Mouse (Mus musculus) testis, adult 2 months (tissue): ENCODE measurements around the gene Ppp4r3a. TPM values are rescaled to one million over a fixed set of nuclear protein-coding genes. Genes with fewer than 3 reads are reported as not detected.
"Not testable (repeated sequence)": the region's sequence is repeated elsewhere in the genome, so short reads cannot be mapped to it uniquely, and the experiment has no call there.

Experiments used
- H3K27ac ChIP-seq: fragments of 200-500 bp; 2 replicates; pipeline ENCODE4 v1.5.1; 2012; ENCODE audit warnings: low read depth, low read length; ENCODE audit not compliant: control insufficient read depth, insufficient read depth
- H3K27me3 ChIP-seq: fragments of 200-500 bp; 2 replicates; pipeline ENCODE4 v1.6.1; 2012; ENCODE audit warnings: mild to moderate bottlenecking, low read length, moderate library complexity; ENCODE audit not compliant: control insufficient read depth, insufficient read depth
- H3K36me3 ChIP-seq: fragments of 200-500 bp; 2 replicates; pipeline ENCODE4 v1.6.1; 2012; ENCODE audit warnings: mild to moderate bottlenecking, low read length; ENCODE audit not compliant: control insufficient read depth, insufficient read depth
- H3K4me1 ChIP-seq: fragments of 200-500 bp; 2 replicates; pipeline ENCODE4 v1.6.1; 2012; ENCODE audit warnings: low read length; ENCODE audit not compliant: control insufficient read depth, insufficient read depth
- H3K4me3 ChIP-seq: fragments of 200-500 bp; 2 replicates; pipeline ENCODE4 v1.5.1; 2012; ENCODE audit warnings: low read depth, mild to moderate bottlenecking, low read length, moderate library complexity, mixed read lengths; ENCODE audit not compliant: control insufficient read depth
- CTCF ChIP-seq: fragments of 200-500 bp; IDR thresholded peaks from 2 replicates; pipeline ENCODE4 v1.5.1; 2012; ENCODE audit warnings: low read depth, mild to moderate bottlenecking, inconsistent platforms, low read length, moderate library complexity; ENCODE audit not compliant: control insufficient read depth, insufficient read depth, insufficient replicate concordance
- POLR2A ChIP-seq: fragments of 200-500 bp; IDR thresholded peaks from 2 replicates; pipeline ENCODE4 v1.6.1; 2012; ENCODE audit warnings: low read depth, mild to moderate bottlenecking, inconsistent platforms, low read length, moderate library complexity; ENCODE audit not compliant: control insufficient read depth
- polyA plus RNA-seq: library from polyadenylated mRNA; depleted of rRNA; stranded (reverse); fragments of >200 nt; gene quantifications from 2 replicates; pipeline ENCODE4 v1.2.3, GENCODE M21; 2012; rRNA removed

The Ppp4r3a gene
- polyA plus RNA-seq, result 8.4 and 9.8 TPM in 2 replicates

- H3K27ac ChIP-seq, result peak within 1 kb of the TSS; percentile 94
- no peaks in the 10 kb centered on the region for H3K27me3 ChIP-seq
- peaks cover 3% of the 10 kb centered on the region for H3K4me1 ChIP-seq
- TF ChIP-seq CTCF, result no peak
- peak; percentile 84 for TF ChIP-seq POLR2A
- H3K4me3 ChIP-seq, result peak within 1 kb of the TSS; percentile 91
- H3K36me3 ChIP-seq, result no peaks in the 10 kb centered on the region
Observed at GRCm38 (mm10) chr12:101083076-101083838, at the start of gene Ppp4r3a. Ppp4r3a (minus strand) TSS chr12:101083702.

- Histone ChIP-seq H3K36me3 (no peaks in the 10 kb centered on the region), H3K4me1 (no peaks in the 10 kb centered on the region), H3K27ac (no peak overlapping the region), H3K4me3 (no peak overlapping the region), H3K27me3 (no peaks in the 10 kb centered on the region)
- TF ChIP-seq POLR2A, result no peak
- no peak for TF ChIP-seq CTCF
Observed at GRCm38 (mm10) chr12:101123013-101123412, 39.5 kb upstream of the Ppp4r3a start.

GRCm38 (mm10) chr12:101122066-101122465 is 38.6 kb upstream of the Ppp4r3a start:
- not testable (repeated sequence) for H3K4me1 ChIP-seq, H3K36me3 ChIP-seq, H3K4me3 ChIP-seq, H3K27me3 ChIP-seq, H3K27ac ChIP-seq

GRCm38 (mm10) chr12:101109794-101110585 is 26.5 kb upstream of the Ppp4r3a start:
- H3K36me3 ChIP-seq, H3K27ac ChIP-seq, H3K4me1 ChIP-seq, H3K4me3 ChIP-seq, H3K27me3 ChIP-seq: not testable (repeated sequence)

GRCm38 (mm10) chr12:101107722-101108121 is 24.2 kb upstream of the Ppp4r3a start:
- TF ChIP-seq CTCF, result no peak
- TF ChIP-seq POLR2A, result no peak
- H3K4me1 ChIP-seq, result peaks cover 8% of the 10 kb centered on the region
- H3K36me3 ChIP-seq, result no peaks in the 10 kb centered on the region
- H3K27me3 ChIP-seq, result no peaks in the 10 kb centered on the region
- H3K27ac ChIP-seq, result no peak overlapping the region
- H3K4me3 ChIP-seq, result no peak overlapping the region

GRCm38 (mm10) chr12:101105571-101105970 is 22.1 kb upstream of the Ppp4r3a start:
- Histone ChIP-seq H3K4me3 (no peak overlapping the region), H3K27me3 (no peaks in the 10 kb centered on the region), H3K27ac (no peak overlapping the region), H3K4me1 (peaks cover 8% of the 10 kb centered on the region), H3K36me3 (no peaks in the 10 kb centered on the region)
- TF ChIP-seq CTCF (no peak), POLR2A (no peak)

- no peaks in the 10 kb centered on the region for H3K36me3 ChIP-seq
- no peak overlapping the region for H3K27ac ChIP-seq
- H3K27me3 ChIP-seq, result no peaks in the 10 kb centered on the region
- no peak for TF ChIP-seq POLR2A
- TF ChIP-seq CTCF, result no peak
- no peak overlapping the region for H3K4me3 ChIP-seq
- H3K4me1 ChIP-seq, result peaks cover 8% of the 10 kb centered on the region
Observed at GRCm38 (mm10) chr12:101102648-101103047, 19.1 kb upstream of the Ppp4r3a start.

GRCm38 (mm10) chr12:101093678-101094077 is 10.2 kb upstream of the Ppp4r3a start:
- H3K4me3 ChIP-seq, H3K27me3 ChIP-seq, H3K27ac ChIP-seq, H3K36me3 ChIP-seq, H3K4me1 ChIP-seq: not testable (repeated sequence)
